Mouse (Mus musculus) heart, postnatal 0 days (tissue): ENCODE measurements at regions not wholly inside any gene's neighbourhood (a gene's known extent, or its start where the extent isn't known, plus 50 kb on each side); places are given as distances from the start of the nearest gene placed in this dataset.

Experiments
- ATAC-seq: fragments of 200-750 bp; cut with Nextera tagmentation; 2 replicates; pipeline ENCODE4 v1.8.0; 2017; ENCODE audit warnings: low read depth, moderate number of reproducible peaks, moderate library complexity; ENCODE audit not compliant: insufficient read depth
- DNase-seq: peaks from one replicate; pipeline ENCODE4 v3.0.0-alpha.2; 2016; ENCODE audit warnings: low spot score
- H3K27ac ChIP-seq: fragments of 300-500 bp; sonication (generic); 2 replicates; pipeline ENCODE4 v1.5.1; 2014; ENCODE audit warnings: low read depth, mild to moderate bottlenecking
- H3K27me3 ChIP-seq: fragments of 300-500 bp; sonication (generic); 2 replicates; pipeline ENCODE4 v1.6.1; 2014; ENCODE audit warnings: low read length, mixed read lengths; ENCODE audit not compliant: control insufficient read depth, insufficient read depth
- H3K36me3 ChIP-seq: fragments of 300-500 bp; sonication (generic); replicated peaks from 2 replicates; pipeline ENCODE4 v1.6.1; 2014; ENCODE audit warnings: low read length, mixed read lengths; ENCODE audit not compliant: control insufficient read depth, insufficient read depth
- H3K4me1 ChIP-seq: fragments of 300-500 bp; sonication (generic); 2 replicates; pipeline ENCODE4 v1.6.1; 2014; ENCODE audit warnings: antibody characterized with exemption; ENCODE audit not compliant: control insufficient read depth, insufficient read depth
- H3K4me2 ChIP-seq: fragments of 300-500 bp; sonication (generic); 2 replicates; pipeline ENCODE4 v1.6.1; 2014; ENCODE audit warnings: low read depth, mild to moderate bottlenecking, low read length, moderate library complexity
- H3K4me3 ChIP-seq: fragments of 300-500 bp; sonication (generic); 2 replicates; pipeline ENCODE4 v1.5.1; 2014; ENCODE audit warnings: low read depth, low read length
- H3K9ac ChIP-seq: fragments of 300-500 bp; sonication (generic); replicated peaks from 2 replicates; pipeline ENCODE4 v1.6.1; 2014; ENCODE audit warnings: low read depth, low read length, mixed read lengths
- H3K9me3 ChIP-seq: fragments of 300-500 bp; sonication (generic); replicated peaks from 2 replicates; pipeline ENCODE4 v1.6.1; 2016; ENCODE audit warnings: low read length; ENCODE audit not compliant: control insufficient read depth
- CTCF ChIP-seq: IDR thresholded peaks from 2 replicates; pipeline ENCODE4 v1.5.1; 2016; ENCODE audit warnings: antibody characterized with exemption, control low read depth, low read depth
- EP300 ChIP-seq: IDR thresholded peaks from 2 replicates; pipeline ENCODE4 v1.6.1; 2016; ENCODE audit warnings: antibody characterized with exemption, low read depth
- WGBS: fragments of 180-500 bp; shearing (Covaris S2); extraction: QIAGEN DNeasy Blood & Tissue Kit; methylation state at CpG from one replicate; pipeline ENCODE4 v1.1.7; 2014; 5-methylcytosine and 5-hydroxymethylcytosine counted together

GRCm38 (mm10) chr11:19531255-19532003 is 392.7 kb upstream of the Spred2 start:
- DNase-seq (no peak), ATAC-seq (no peak)
- Histone ChIP-seq H3K9ac (no peak overlapping the region), H3K36me3 (no peaks in the 10 kb centered on the region), H3K27ac (no peak overlapping the region), H3K9me3 (no peaks in the 10 kb centered on the region), H3K4me1 (no peaks in the 10 kb centered on the region), H3K4me3 (no peak overlapping the region), H3K4me2 (no peak overlapping the region), H3K27me3 (no peaks in the 10 kb centered on the region)
- TF ChIP-seq CTCF (no peak), EP300 (no peak)
- 51% methylated on average over 20 of the region's 20 CpGs for WGBS

GRCm38 (mm10) chr11:19532867-19533266 is 391.3 kb upstream of the Spred2 start:
- Histone ChIP-seq H3K9me3 (no peaks in the 10 kb centered on the region), H3K4me1 (no peaks in the 10 kb centered on the region), H3K27ac (no peak overlapping the region), H3K9ac (no peak overlapping the region), H3K4me3 (no peak overlapping the region), H3K4me2 (no peak overlapping the region), H3K27me3 (no peaks in the 10 kb centered on the region), H3K36me3 (no peaks in the 10 kb centered on the region)
- 78% methylated on average over 7 of the region's 7 CpGs for WGBS
- TF ChIP-seq EP300: no peak
- no peak for TF ChIP-seq CTCF
- no peak for DNase-seq
- ATAC-seq: no peak

- Histone ChIP-seq H3K4me3 (no peak overlapping the region), H3K4me2 (no peak overlapping the region), H3K27ac (no peak overlapping the region), H3K9me3 (no peaks in the 10 kb centered on the region), H3K36me3 (no peaks in the 10 kb centered on the region), H3K27me3 (no peaks in the 10 kb centered on the region), H3K4me1 (no peaks in the 10 kb centered on the region), H3K9ac (no peak overlapping the region)
- no peak for ATAC-seq
- TF ChIP-seq EP300: no peak
- peak; percentile 62 for TF ChIP-seq CTCF
- 55% methylated on average over 1 of the region's 1 CpGs for WGBS
- peak; percentile 41 for DNase-seq
These were observed 390.5 kb upstream of the Spred2 start for GRCm38 (mm10) chr11:19533701-19534100.

- H3K9ac ChIP-seq: no peak overlapping the region
- H3K4me2 ChIP-seq: no peak overlapping the region
- ATAC-seq (no peak), DNase-seq (no peak)
- H3K27me3 ChIP-seq: no peaks in the 10 kb centered on the region
- no peak overlapping the region for H3K4me3 ChIP-seq
- H3K9me3 ChIP-seq: no peaks in the 10 kb centered on the region
- H3K27ac ChIP-seq: no peak overlapping the region
- no peaks in the 10 kb centered on the region for H3K36me3 ChIP-seq
- H3K4me1 ChIP-seq: no peaks in the 10 kb centered on the region
- 91% methylated on average over 1 of the region's 1 CpGs for WGBS
- TF ChIP-seq EP300 (no peak), CTCF (peak; percentile 26; the same call in 1 of the 2 replicates)
These were observed 389.0 kb upstream of the Spred2 start for GRCm38 (mm10) chr11:19535215-19535614.

GRCm38 (mm10) chr11:19546226-19546625 is 377.9 kb upstream of the Spred2 start:
- Histone ChIP-seq H3K9me3 (no peaks in the 10 kb centered on the region), H3K36me3 (no peaks in the 10 kb centered on the region), H3K4me2 (no peak overlapping the region), H3K4me1 (no peaks in the 10 kb centered on the region), H3K27ac (no peak overlapping the region), H3K27me3 (no peaks in the 10 kb centered on the region), H3K4me3 (no peak overlapping the region), H3K9ac (no peak overlapping the region)
- WGBS: 64% methylated on average over 4 of the region's 4 CpGs
- no peak for DNase-seq
- no peak for TF ChIP-seq EP300
- TF ChIP-seq CTCF: no peak
- no peak for ATAC-seq

- Histone ChIP-seq H3K36me3 (no peaks in the 10 kb centered on the region), H3K27ac (no peak overlapping the region), H3K4me2 (no peak overlapping the region), H3K4me1 (no peaks in the 10 kb centered on the region), H3K4me3 (no peak overlapping the region), H3K27me3 (no peaks in the 10 kb centered on the region), H3K9ac (no peak overlapping the region), H3K9me3 (no peaks in the 10 kb centered on the region)
- 64% methylated on average over 9 of the region's 9 CpGs for WGBS
- DNase-seq: no peak
- ATAC-seq: no peak
- no peak for TF ChIP-seq EP300
- no peak for TF ChIP-seq CTCF
These were observed 369.7 kb upstream of the Spred2 start for GRCm38 (mm10) chr11:19554316-19554946.
